Mouse (Mus musculus) liver, postnatal 0 days (tissue): Measurements from ENCODE around the gene Znhit1.

Experiments
- CTCF ChIP-seq: sonication (generic); IDR thresholded peaks from 2 replicates; pipeline ENCODE4 v1.5.1; 2016; ENCODE audit warnings: antibody characterized with exemption, low read depth
- EP300 ChIP-seq: IDR thresholded peaks from 2 replicates; pipeline ENCODE4 v1.6.1; 2016; ENCODE audit warnings: antibody characterized with exemption, low read depth, mild to moderate bottlenecking

DNA sequence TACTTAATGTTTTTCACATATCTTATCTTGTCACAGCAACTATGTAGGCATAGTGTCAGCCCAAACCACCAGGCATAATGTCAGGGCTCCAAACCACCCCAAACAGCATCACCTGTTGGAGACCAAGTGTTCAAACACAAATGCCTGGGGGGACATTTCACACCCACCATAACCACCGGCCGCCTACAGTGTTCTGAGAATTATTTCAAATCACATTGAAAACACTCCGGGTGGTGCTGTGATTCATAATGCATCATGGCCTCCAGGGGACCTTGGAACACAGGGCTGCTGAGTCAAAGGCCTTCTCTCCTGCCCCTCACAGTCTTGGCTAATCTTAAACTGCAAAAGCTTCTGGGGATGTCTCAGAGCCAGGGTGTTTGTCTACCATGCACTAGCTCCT lies 28.1 kb upstream of the Znhit1 start:
- TF ChIP-seq CTCF, result no peak
- no peak for TF ChIP-seq EP300
